Mouse (Mus musculus): Measurements from ENCODE around the gene Gm5767. TPM values are rescaled to one million over a fixed set of nuclear protein-coding genes. Genes with fewer than 3 reads are reported as not detected.
A peak's percentile ranks its signal among the peaks of the same experiment; 100 is the strongest.

Gm5767 gene
- not detected in 2 replicates for polyA plus RNA-seq (2015; fragmentation: Nextera tagmentation; extraction: Ambion mirVana)

GRCm38 (mm10) chr16:8680470-8680869, at the start of gene Gm5767:
Gene Gm5767, plus strand, starts transcription at chr16:8680770.
- H3K36me3 ChIP-seq = no peaks in the 10 kb centered on the region
- no peak within 1 kb of the TSS for H3K4me3 ChIP-seq (replicated peaks)
- no peak within 1 kb of the TSS for H3K27ac ChIP-seq
- no peak within 1 kb of the TSS for H3K9ac ChIP-seq
- 86% methylated on average over 5 of the region's 5 CpGs for WGBS
- 0 out of 2 replicates have a peak, but pooled peaks cover 2% of the 10 kb centered on the region for H3K4me1 ChIP-seq
- ATAC-seq (ENCODE audit: insufficient read depth, low FRiP score, low read depth) = no peak
- no peak within 1 kb of the TSS for H3K4me2 ChIP-seq
- no peaks in the 10 kb centered on the region for H3K27me3 ChIP-seq (replicated peaks)
- no peaks in the 10 kb centered on the region for H3K9me3 ChIP-seq

- no peak for ATAC-seq (ENCODE audit: insufficient read depth, low FRiP score, low read depth)
- Histone ChIP-seq H3K4me3 (replicated peaks) (no peak overlapping the region), H3K36me3 (peaks cover 3% of the 10 kb centered on the region; the same call in 1 of the 2 replicates), H3K27me3 (replicated peaks) (no peaks in the 10 kb centered on the region), H3K4me1 (peaks cover 8% of the 10 kb centered on the region), H3K27ac (no peak overlapping the region), H3K4me2 (no peak overlapping the region), H3K9ac (no peak overlapping the region), H3K9me3 (no peaks in the 10 kb centered on the region)
- WGBS = 84% methylated on average over 5 of the region's 5 CpGs
Measured at GRCm38 (mm10) chr16:8631428-8631827, 49.1 kb upstream of the Gm5767 start.

GRCm38 (mm10) chr16:8636867-8637216, 43.7 kb upstream of the Gm5767 start:
- under 1% methylated on average over 13 of the region's 13 CpGs for WGBS
- H3K9me3 ChIP-seq = no peaks in the 10 kb centered on the region
- H3K27ac ChIP-seq = peak overlapping the region; percentile 95
- peak overlapping the region; percentile 91 for H3K4me3 ChIP-seq (replicated peaks)
- peaks cover 11% of the 10 kb centered on the region for H3K4me1 ChIP-seq
- peak overlapping the region; percentile 85 for H3K9ac ChIP-seq
- H3K36me3 ChIP-seq = no peaks in the 10 kb centered on the region
- peak; percentile 19; the same call in 1 of the 2 replicates for ATAC-seq (ENCODE audit: insufficient read depth, low FRiP score, low read depth)
- no peaks in the 10 kb centered on the region for H3K27me3 ChIP-seq (replicated peaks)
- peak overlapping the region; percentile 78 for H3K4me2 ChIP-seq

- Histone ChIP-seq H3K9ac (peak within 1 kb of the TSS; percentile 85), H3K4me2 (peak within 1 kb of the TSS; percentile 78), H3K9me3 (no peaks in the 10 kb centered on the region), H3K27ac (peak within 1 kb of the TSS; percentile 95), H3K4me1 (peaks cover 11% of the 10 kb centered on the region), H3K27me3 (replicated peaks) (no peaks in the 10 kb centered on the region), H3K36me3 (no peaks in the 10 kb centered on the region), H3K4me3 (replicated peaks) (peak within 1 kb of the TSS; percentile 91)
- WGBS = under 1% methylated on average over 59 of the region's 59 CpGs
- peak; percentile 92 for ATAC-seq (ENCODE audit: insufficient read depth, low FRiP score, low read depth)
Measured at GRCm38 (mm10) chr16:8637217-8638051, 43.1 kb upstream of the Gm5767 start, which contains the start of the genes Pmm2 and Tmem186. Gene Pmm2, plus strand, starts transcription at chr16:8637674. Gene Tmem186, minus strand, starts transcription at chr16:8637712.

- H3K4me2 ChIP-seq = peak overlapping the region; percentile 78
- peak overlapping the region; percentile 91 for H3K4me3 ChIP-seq (replicated peaks)
- H3K27ac ChIP-seq = peak overlapping the region; percentile 95
- peak overlapping the region; percentile 85 for H3K9ac ChIP-seq
- WGBS = 33% methylated on average over 7 of the region's 7 CpGs
- peaks cover 4% of the 10 kb centered on the region; the same call in 1 of the 2 replicates for H3K36me3 ChIP-seq
- no peaks in the 10 kb centered on the region for H3K9me3 ChIP-seq
- no peaks in the 10 kb centered on the region for H3K27me3 ChIP-seq (replicated peaks)
- no peak for ATAC-seq (ENCODE audit: insufficient read depth, low FRiP score, low read depth)
- peaks cover 11% of the 10 kb centered on the region for H3K4me1 ChIP-seq
Measured at GRCm38 (mm10) chr16:8638131-8638530, 42.4 kb upstream of the Gm5767 start.

GRCm38 (mm10) chr16:8639466-8640191, 40.9 kb upstream of the Gm5767 start:
- no peak for ATAC-seq (ENCODE audit: insufficient read depth, low FRiP score, low read depth)
- no peak overlapping the region for H3K27ac ChIP-seq
- peaks cover 12% of the 10 kb centered on the region for H3K36me3 ChIP-seq
- 70% methylated on average over 11 of the region's 11 CpGs for WGBS
- peaks cover 11% of the 10 kb centered on the region for H3K4me1 ChIP-seq
- no peaks in the 10 kb centered on the region for H3K9me3 ChIP-seq
- H3K4me3 ChIP-seq (replicated peaks) = no peak overlapping the region
- no peak overlapping the region for H3K4me2 ChIP-seq
- H3K9ac ChIP-seq = no peak overlapping the region
- no peaks in the 10 kb centered on the region for H3K27me3 ChIP-seq (replicated peaks)

- peaks cover 45% of the 10 kb centered on the region for H3K36me3 ChIP-seq
- no peak overlapping the region for H3K4me3 ChIP-seq (replicated peaks)
- H3K9me3 ChIP-seq = no peaks in the 10 kb centered on the region
- H3K4me1 ChIP-seq = no peaks in the 10 kb centered on the region
- no peak overlapping the region for H3K9ac ChIP-seq
- no peak overlapping the region for H3K4me2 ChIP-seq
- H3K27ac ChIP-seq = no peak overlapping the region
- peak; percentile 78; the same call in 1 of the 2 replicates for ATAC-seq (ENCODE audit: insufficient read depth, low FRiP score, low read depth)
- 71% methylated on average over 2 of the region's 2 CpGs for WGBS
- no peaks in the 10 kb centered on the region for H3K27me3 ChIP-seq (replicated peaks)
Measured at GRCm38 (mm10) chr16:8643855-8644254, 36.7 kb upstream of the Gm5767 start.

GRCm38 (mm10) chr16:8645546-8645945, 35.0 kb upstream of the Gm5767 start:
- no peak overlapping the region for H3K4me2 ChIP-seq
- H3K36me3 ChIP-seq = peaks cover 52% of the 10 kb centered on the region
- H3K27ac ChIP-seq = no peak overlapping the region
- no peak overlapping the region for H3K4me3 ChIP-seq (replicated peaks)
- no peaks in the 10 kb centered on the region for H3K9me3 ChIP-seq
- H3K4me1 ChIP-seq = no peaks in the 10 kb centered on the region
- no peak overlapping the region for H3K9ac ChIP-seq
- H3K27me3 ChIP-seq (replicated peaks) = no peaks in the 10 kb centered on the region
- WGBS = 77% methylated on average over 6 of the region's 6 CpGs
- no peak for ATAC-seq (ENCODE audit: insufficient read depth, low FRiP score, low read depth)

GRCm38 (mm10) chr16:8650007-8650406, 30.6 kb upstream of the Gm5767 start:
- ATAC-seq (ENCODE audit: insufficient read depth, low FRiP score, low read depth) = no peak

GRCm38 (mm10) chr16:8655108-8655507, 25.5 kb upstream of the Gm5767 start:
- no peak for ATAC-seq (ENCODE audit: insufficient read depth, low FRiP score, low read depth)
- no peak overlapping the region for H3K4me3 ChIP-seq (replicated peaks)
- 87% methylated on average over 6 of the region's 6 CpGs for WGBS
- no peaks in the 10 kb centered on the region for H3K9me3 ChIP-seq
- H3K36me3 ChIP-seq = peaks cover 59% of the 10 kb centered on the region
- no peaks in the 10 kb centered on the region for H3K27me3 ChIP-seq (replicated peaks)
- H3K27ac ChIP-seq = no peak overlapping the region
- no peak overlapping the region for H3K9ac ChIP-seq
- no peak overlapping the region for H3K4me2 ChIP-seq
- no peaks in the 10 kb centered on the region for H3K4me1 ChIP-seq

More at GRCm38 (mm10) chr16:8650007-8650406, 30.6 kb upstream of the Gm5767 start:
- no peak overlapping the region for H3K4me2 ChIP-seq
- no peak overlapping the region for H3K9ac ChIP-seq
- H3K27ac ChIP-seq = no peak overlapping the region
- H3K27me3 ChIP-seq (replicated peaks) = no peaks in the 10 kb centered on the region
- H3K4me1 ChIP-seq = no peaks in the 10 kb centered on the region
- no peaks in the 10 kb centered on the region for H3K9me3 ChIP-seq
- peaks cover 68% of the 10 kb centered on the region for H3K36me3 ChIP-seq
- no peak overlapping the region for H3K4me3 ChIP-seq (replicated peaks)
- WGBS = 95% methylated on average over 3 of the region's 3 CpGs

- Histone ChIP-seq H3K9ac (no peak overlapping the region), H3K27ac (no peak overlapping the region), H3K36me3 (peaks cover 59% of the 10 kb centered on the region), H3K4me2 (no peak overlapping the region), H3K9me3 (no peaks in the 10 kb centered on the region), H3K4me3 (replicated peaks) (no peak overlapping the region), H3K4me1 (no peaks in the 10 kb centered on the region), H3K27me3 (replicated peaks) (no peaks in the 10 kb centered on the region)
- no peak; the same call in 1 of the 2 replicates for ATAC-seq (ENCODE audit: insufficient read depth, low FRiP score, low read depth)
- WGBS = 78% methylated on average over 9 of the region's 9 CpGs
Measured at GRCm38 (mm10) chr16:8655599-8655998, 25.0 kb upstream of the Gm5767 start.

GRCm38 (mm10) chr16:8656256-8656655, 24.3 kb upstream of the Gm5767 start:
- no peaks in the 10 kb centered on the region for H3K4me1 ChIP-seq
- H3K9me3 ChIP-seq = no peaks in the 10 kb centered on the region
- no peak overlapping the region for H3K27ac ChIP-seq
- no peak overlapping the region for H3K4me2 ChIP-seq
- no peaks in the 10 kb centered on the region for H3K27me3 ChIP-seq (replicated peaks)
- peaks cover 62% of the 10 kb centered on the region for H3K36me3 ChIP-seq
- no peak overlapping the region for H3K4me3 ChIP-seq (replicated peaks)
- no peak overlapping the region for H3K9ac ChIP-seq
- WGBS = 69% methylated on average over 2 of the region's 2 CpGs
- ATAC-seq (ENCODE audit: insufficient read depth, low FRiP score, low read depth) = no peak

Data from stomach, embryonic 15.5 days (tissue).